Mouse (Mus musculus) lung, embryonic 15.5 days (tissue): Measurements from ENCODE around the gene Itfg2. TPM values are rescaled to one million over a fixed set of nuclear protein-coding genes. Genes with fewer than 3 reads are reported as not detected.
A peak's percentile ranks its signal among the peaks of the same experiment; 100 is the strongest.

Source experiments
- ATAC-seq: fragments of 200-750 bp; cut with Nextera tagmentation; 2 replicates; pipeline ENCODE4 v1.8.0; 2017; ENCODE audit warnings: moderate number of reproducible peaks, borderline replicate concordance; ENCODE audit not compliant: low FRiP score, low TSS enrichment; ENCODE audit errors: extremely low read depth
- H3K27ac ChIP-seq: fragments of 300-500 bp; sonication (generic); 2 replicates; pipeline ENCODE4 v1.5.1; 2015; ENCODE audit warnings: moderate library complexity, mild to moderate bottlenecking, inconsistent platforms
- H3K27me3 ChIP-seq: fragments of 300-500 bp; sonication (generic); 2 replicates; pipeline ENCODE4 v1.6.1; 2015; ENCODE audit warnings: inconsistent platforms
- H3K36me3 ChIP-seq: fragments of 300-500 bp; sonication (generic); 2 replicates; pipeline ENCODE4 v1.6.1; 2015; ENCODE audit warnings: inconsistent platforms
- H3K4me1 ChIP-seq: fragments of 300-500 bp; sonication (generic); 2 replicates; pipeline ENCODE4 v1.6.1; 2015; ENCODE audit warnings: inconsistent platforms
- H3K4me2 ChIP-seq: fragments of 300-500 bp; sonication (generic); 2 replicates; pipeline ENCODE4 v1.6.1; 2015; ENCODE audit warnings: inconsistent platforms, mild to moderate bottlenecking, moderate library complexity
- H3K4me3 ChIP-seq: fragments of 300-500 bp; sonication (generic); 2 replicates; pipeline ENCODE4 v1.5.1; 2015; ENCODE audit warnings: mild to moderate bottlenecking, inconsistent platforms
- H3K9ac ChIP-seq: fragments of 300-500 bp; sonication (generic); 2 replicates; pipeline ENCODE4 v1.6.1; 2015; ENCODE audit warnings: inconsistent platforms
- H3K9me3 ChIP-seq: fragments of 300-500 bp; sonication (generic); 2 replicates; pipeline ENCODE4 v1.6.1; 2016; ENCODE audit warnings: inconsistent platforms
- WGBS: fragments of 180-500 bp; shearing (Covaris S2); methylation state at CpG from one replicate; pipeline ENCODE4 v1.1.7; 2015; 5-methylcytosine and 5-hydroxymethylcytosine counted together
- polyA plus RNA-seq: library from polyadenylated mRNA; unstranded; fragments of >200 nt; fragmentation: Nextera tagmentation; extraction: Ambion mirVana; gene quantifications from 2 replicates; pipeline ENCODE4 v1.2.1, GENCODE M21; 2015

Gene Itfg2
- polyA plus RNA-seq: 33.4 and 33.7 TPM in 2 replicates

GRCm38 (mm10) chr6:128424269-128425019, at the start of gene Itfg2:
Gene Itfg2 (minus strand): TSS chr6:128424931.
- WGBS: under 1% methylated on average over 42 of the region's 42 CpGs

GRCm38 (mm10) chr6:128474112-128474511, 49.4 kb upstream of the Itfg2 start:
- no peak overlapping the region for H3K4me3 ChIP-seq
- H3K9ac ChIP-seq: no peak overlapping the region
- H3K9me3 ChIP-seq: no peaks in the 10 kb centered on the region
- 78% methylated on average over 6 of the region's 6 CpGs for WGBS
- H3K4me2 ChIP-seq: no peak overlapping the region
- no peaks in the 10 kb centered on the region for H3K27me3 ChIP-seq
- H3K27ac ChIP-seq: no peak overlapping the region
- no peaks in the 10 kb centered on the region for H3K4me1 ChIP-seq
- H3K36me3 ChIP-seq: no peaks in the 10 kb centered on the region
- ATAC-seq: no peak

More at GRCm38 (mm10) chr6:128424269-128425019, at the start of gene Itfg2:
- H3K9ac ChIP-seq: peak within 1 kb of the TSS; percentile 63
- no peaks in the 10 kb centered on the region for H3K27me3 ChIP-seq
- peak within 1 kb of the TSS; percentile 58 for H3K4me3 ChIP-seq
- peaks cover 21% of the 10 kb centered on the region for H3K36me3 ChIP-seq
- peak within 1 kb of the TSS; percentile 74 for H3K4me2 ChIP-seq
- H3K9me3 ChIP-seq: no peaks in the 10 kb centered on the region
- peaks cover 4% of the 10 kb centered on the region; the same call in 1 of the 2 replicates for H3K4me1 ChIP-seq
- ATAC-seq: peak; percentile 96
- H3K27ac ChIP-seq: peak within 1 kb of the TSS; percentile 90

- WGBS: 6% methylated on average over 11 of the region's 12 CpGs
- no peak for ATAC-seq
- no peak overlapping the region for H3K9ac ChIP-seq
- H3K36me3 ChIP-seq: no peaks in the 10 kb centered on the region
- H3K27me3 ChIP-seq: no peaks in the 10 kb centered on the region
- H3K4me1 ChIP-seq: no peaks in the 10 kb centered on the region
- no peak overlapping the region for H3K27ac ChIP-seq
- H3K4me2 ChIP-seq: peak overlapping the region; percentile 20; the same call in 1 of the 2 replicates
- H3K4me3 ChIP-seq: no peak overlapping the region
- no peaks in the 10 kb centered on the region for H3K9me3 ChIP-seq
Measured at GRCm38 (mm10) chr6:128469451-128469850, 44.7 kb upstream of the Itfg2 start.

GRCm38 (mm10) chr6:128467298-128467697, 42.6 kb upstream of the Itfg2 start:
- no peaks in the 10 kb centered on the region for H3K4me1 ChIP-seq
- no peak for ATAC-seq
- 42% methylated on average over 2 of the region's 2 CpGs for WGBS
- no peak overlapping the region for H3K9ac ChIP-seq
- no peak overlapping the region for H3K4me2 ChIP-seq
- H3K9me3 ChIP-seq: no peaks in the 10 kb centered on the region
- H3K27me3 ChIP-seq: no peaks in the 10 kb centered on the region
- H3K27ac ChIP-seq: no peak overlapping the region
- no peaks in the 10 kb centered on the region for H3K36me3 ChIP-seq
- H3K4me3 ChIP-seq: no peak overlapping the region

GRCm38 (mm10) chr6:128466563-128466962, 41.8 kb upstream of the Itfg2 start:
- 53% methylated on average over 3 of the region's 3 CpGs for WGBS
- Histone ChIP-seq H3K36me3 (no peaks in the 10 kb centered on the region), H3K27me3 (no peaks in the 10 kb centered on the region), H3K4me3 (no peak overlapping the region), H3K4me2 (no peak overlapping the region), H3K4me1 (no peaks in the 10 kb centered on the region), H3K27ac (no peak overlapping the region), H3K9me3 (no peaks in the 10 kb centered on the region), H3K9ac (no peak overlapping the region)
- ATAC-seq: no peak

GRCm38 (mm10) chr6:128466043-128466442, 41.3 kb upstream of the Itfg2 start:
- 54% methylated on average over 7 of the region's 7 CpGs for WGBS
- no peak overlapping the region for H3K4me3 ChIP-seq
- no peak overlapping the region for H3K4me2 ChIP-seq
- H3K27me3 ChIP-seq: no peaks in the 10 kb centered on the region
- H3K27ac ChIP-seq: no peak overlapping the region
- H3K4me1 ChIP-seq: no peaks in the 10 kb centered on the region
- no peaks in the 10 kb centered on the region for H3K36me3 ChIP-seq
- no peak overlapping the region for H3K9ac ChIP-seq
- ATAC-seq: no peak
- no peaks in the 10 kb centered on the region for H3K9me3 ChIP-seq

GRCm38 (mm10) chr6:128464996-128465395, 40.3 kb upstream of the Itfg2 start:
- H3K27ac ChIP-seq: no peak overlapping the region
- no peaks in the 10 kb centered on the region for H3K4me1 ChIP-seq
- no peak overlapping the region for H3K9ac ChIP-seq
- H3K27me3 ChIP-seq: no peaks in the 10 kb centered on the region
- no peaks in the 10 kb centered on the region for H3K36me3 ChIP-seq
- WGBS: 70% methylated on average over 4 of the region's 4 CpGs
- H3K4me3 ChIP-seq: no peak overlapping the region
- no peak overlapping the region for H3K4me2 ChIP-seq
- ATAC-seq: no peak
- H3K9me3 ChIP-seq: no peaks in the 10 kb centered on the region

GRCm38 (mm10) chr6:128461606-128462005, 36.9 kb upstream of the Itfg2 start:
- no peaks in the 10 kb centered on the region for H3K36me3 ChIP-seq
- no peak overlapping the region for H3K4me2 ChIP-seq
- no peaks in the 10 kb centered on the region for H3K27me3 ChIP-seq
- H3K4me3 ChIP-seq: no peak overlapping the region
- H3K27ac ChIP-seq: no peak overlapping the region
- H3K9ac ChIP-seq: no peak overlapping the region
- no peak for ATAC-seq
- no peaks in the 10 kb centered on the region for H3K4me1 ChIP-seq
- no peaks in the 10 kb centered on the region for H3K9me3 ChIP-seq

- 75% methylated on average over 14 of the region's 14 CpGs for WGBS
- Histone ChIP-seq H3K4me3 (no peak overlapping the region), H3K4me1 (no peaks in the 10 kb centered on the region), H3K36me3 (no peaks in the 10 kb centered on the region), H3K9ac (no peak overlapping the region), H3K27ac (no peak overlapping the region), H3K27me3 (no peaks in the 10 kb centered on the region), H3K4me2 (no peak overlapping the region), H3K9me3 (no peaks in the 10 kb centered on the region)
- no peak for ATAC-seq
Measured at GRCm38 (mm10) chr6:128460729-128461503, 36.2 kb upstream of the Itfg2 start.

GRCm38 (mm10) chr6:128460321-128460720, 35.6 kb upstream of the Itfg2 start:
- Histone ChIP-seq H3K9me3 (no peaks in the 10 kb centered on the region), H3K4me3 (no peak overlapping the region), H3K27ac (no peak overlapping the region), H3K9ac (no peak overlapping the region), H3K36me3 (no peaks in the 10 kb centered on the region), H3K4me1 (no peaks in the 10 kb centered on the region), H3K4me2 (no peak overlapping the region), H3K27me3 (no peaks in the 10 kb centered on the region)
- 48% methylated on average over 2 of the region's 2 CpGs for WGBS
- ATAC-seq: no peak

- WGBS: 83% methylated on average over 5 of the region's 5 CpGs
- ATAC-seq: no peak
- Histone ChIP-seq H3K4me1 (no peaks in the 10 kb centered on the region), H3K4me2 (no peak overlapping the region), H3K4me3 (no peak overlapping the region), H3K27ac (no peak overlapping the region), H3K9me3 (no peaks in the 10 kb centered on the region), H3K27me3 (no peaks in the 10 kb centered on the region), H3K36me3 (no peaks in the 10 kb centered on the region), H3K9ac (no peak overlapping the region)
Measured at GRCm38 (mm10) chr6:128457186-128457585, 32.5 kb upstream of the Itfg2 start.
